Mouse (Mus musculus): ENCODE data around the gene Tmem236. TPM values are rescaled to one million over a fixed set of nuclear protein-coding genes. Genes with fewer than 3 reads are reported as not detected.
"Not testable (repeated sequence)": the region's sequence is repeated elsewhere in the genome, so short reads cannot be mapped to it uniquely, and the experiment has no call there.

The Tmem236 gene
- polyA plus RNA-seq, 1 experiment from 2014 or later: 0.21 TPM

- no peak for ATAC-seq (ENCODE audit: low FRiP score, low read depth)
- Histone ChIP-seq H3K4me1 (replicated peaks) (no peaks in the 10 kb centered on the region), H3K4me3 (no peak overlapping the region), H3K9me3 (no peaks in the 10 kb centered on the region), H3K27ac (replicated peaks) (no peak overlapping the region), H3K27me3 (no peaks in the 10 kb centered on the region), H3K9ac (no peak overlapping the region), H3K4me2 (no peak overlapping the region), H3K36me3 (no peaks in the 10 kb centered on the region)
- 79% methylated on average over 3 of the region's 3 CpGs for WGBS
Measured at GRCm38 (mm10) chr2:14159047-14159446, 15.3 kb upstream of the Tmem236 start.

- 60% methylated on average over 2 of the region's 2 CpGs for WGBS
- Histone ChIP-seq H3K9ac (no peak overlapping the region), H3K36me3 (no peaks in the 10 kb centered on the region), H3K27ac (replicated peaks) (no peak overlapping the region), H3K4me2 (no peak overlapping the region), H3K4me3 (no peak overlapping the region), H3K27me3 (no peaks in the 10 kb centered on the region), H3K4me1 (replicated peaks) (no peaks in the 10 kb centered on the region), H3K9me3 (no peaks in the 10 kb centered on the region)
- ATAC-seq (ENCODE audit: low FRiP score, low read depth): peak; percentile 71; the same call in 1 of the 2 replicates
Measured at GRCm38 (mm10) chr2:14159756-14160155, 14.6 kb upstream of the Tmem236 start.

- H3K4me1 ChIP-seq (replicated peaks): no peaks in the 10 kb centered on the region
Measured at GRCm38 (mm10) chr2:14164459-14165030, 9.8 kb upstream of the Tmem236 start.

GRCm38 (mm10) chr2:14165066-14165465 lies 9.3 kb upstream of the Tmem236 start:
- WGBS: 73% methylated on average over 2 of the region's 2 CpGs
- no peak overlapping the region for H3K4me2 ChIP-seq
- no peaks in the 10 kb centered on the region for H3K4me1 ChIP-seq (replicated peaks)
- no peak overlapping the region for H3K27ac ChIP-seq (replicated peaks)
- no peaks in the 10 kb centered on the region for H3K27me3 ChIP-seq
- H3K36me3 ChIP-seq: no peaks in the 10 kb centered on the region
- ATAC-seq (ENCODE audit: low FRiP score, low read depth): no peak
- H3K9ac ChIP-seq: no peak overlapping the region
- no peak overlapping the region for H3K4me3 ChIP-seq
- H3K9me3 ChIP-seq: no peaks in the 10 kb centered on the region

More at GRCm38 (mm10) chr2:14164459-14165030, 9.8 kb upstream of the Tmem236 start:
- Histone ChIP-seq H3K9ac (no peak overlapping the region), H3K27ac (replicated peaks) (no peak overlapping the region), H3K27me3 (no peaks in the 10 kb centered on the region), H3K9me3 (no peaks in the 10 kb centered on the region), H3K36me3 (no peaks in the 10 kb centered on the region), H3K4me2 (no peak overlapping the region), H3K4me3 (no peak overlapping the region)
- ATAC-seq (ENCODE audit: low FRiP score, low read depth): no peak
- 80% methylated on average over 5 of the region's 5 CpGs for WGBS

GRCm38 (mm10) chr2:14165618-14166344 lies 8.5 kb upstream of the Tmem236 start:
- no peaks in the 10 kb centered on the region for H3K9me3 ChIP-seq
- 82% methylated on average over 3 of the region's 3 CpGs for WGBS
- peak; percentile 27; the same call in 1 of the 2 replicates for ATAC-seq (ENCODE audit: low FRiP score, low read depth)
- H3K4me2 ChIP-seq: no peak overlapping the region
- no peak overlapping the region for H3K9ac ChIP-seq
- H3K27ac ChIP-seq (replicated peaks): no peak overlapping the region
- no peaks in the 10 kb centered on the region for H3K27me3 ChIP-seq
- H3K4me1 ChIP-seq (replicated peaks): no peaks in the 10 kb centered on the region
- no peaks in the 10 kb centered on the region for H3K36me3 ChIP-seq
- H3K4me3 ChIP-seq: no peak overlapping the region

- Histone ChIP-seq H3K9ac (no peak overlapping the region), H3K27ac (replicated peaks) (no peak overlapping the region), H3K27me3 (no peaks in the 10 kb centered on the region), H3K9me3 (no peaks in the 10 kb centered on the region), H3K36me3 (no peaks in the 10 kb centered on the region), H3K4me3 (no peak overlapping the region), H3K4me2 (no peak overlapping the region), H3K4me1 (replicated peaks) (no peaks in the 10 kb centered on the region)
- ATAC-seq (ENCODE audit: low FRiP score, low read depth): no peak
Measured at GRCm38 (mm10) chr2:14167721-14168120, 6.6 kb upstream of the Tmem236 start.

GRCm38 (mm10) chr2:14176460-14177193 lies 2.3 kb downstream of the Tmem236 start:
- H3K4me3 ChIP-seq: no peak overlapping the region

GRCm38 (mm10) chr2:14184375-14184774 lies 10.1 kb downstream of the Tmem236 start:
- ATAC-seq (ENCODE audit: low FRiP score, low read depth): no peak

More at GRCm38 (mm10) chr2:14176460-14177193, 2.3 kb downstream of the Tmem236 start:
- H3K36me3 ChIP-seq: no peaks in the 10 kb centered on the region
- H3K27ac ChIP-seq (replicated peaks): no peak overlapping the region
- 85% methylated on average over 2 of the region's 2 CpGs for WGBS
- no peaks in the 10 kb centered on the region for H3K4me1 ChIP-seq (replicated peaks)
- H3K9ac ChIP-seq: no peak overlapping the region
- no peak for ATAC-seq (ENCODE audit: low FRiP score, low read depth)
- no peak overlapping the region for H3K4me2 ChIP-seq
- no peaks in the 10 kb centered on the region for H3K9me3 ChIP-seq
- no peaks in the 10 kb centered on the region for H3K27me3 ChIP-seq

GRCm38 (mm10) chr2:14190684-14191083 lies 16.4 kb downstream of the Tmem236 start:
- Histone ChIP-seq H3K4me1 (replicated peaks) (no peaks in the 10 kb centered on the region), H3K9ac (no peak overlapping the region), H3K36me3 (no peaks in the 10 kb centered on the region), H3K27ac (replicated peaks) (no peak overlapping the region), H3K4me2 (no peak overlapping the region), H3K27me3 (no peaks in the 10 kb centered on the region), H3K9me3 (no peaks in the 10 kb centered on the region), H3K4me3 (no peak overlapping the region)
- no peak for ATAC-seq (ENCODE audit: low FRiP score, low read depth)
- WGBS: 92% methylated on average over 4 of the region's 4 CpGs

More at GRCm38 (mm10) chr2:14184375-14184774, 10.1 kb downstream of the Tmem236 start:
- no peaks in the 10 kb centered on the region for H3K27me3 ChIP-seq
- H3K4me1 ChIP-seq (replicated peaks): no peaks in the 10 kb centered on the region
- H3K4me3 ChIP-seq: no peak overlapping the region
- no peaks in the 10 kb centered on the region for H3K9me3 ChIP-seq
- H3K27ac ChIP-seq (replicated peaks): no peak overlapping the region
- H3K9ac ChIP-seq: no peak overlapping the region
- H3K4me2 ChIP-seq: no peak overlapping the region
- H3K36me3 ChIP-seq: no peaks in the 10 kb centered on the region

GRCm38 (mm10) chr2:14191601-14192000 lies 17.3 kb downstream of the Tmem236 start:
- WGBS: 90% methylated on average over 4 of the region's 4 CpGs
- Histone ChIP-seq H3K27ac (replicated peaks) (no peak overlapping the region), H3K27me3 (no peaks in the 10 kb centered on the region), H3K4me1 (replicated peaks) (no peaks in the 10 kb centered on the region), H3K9ac (no peak overlapping the region), H3K4me3 (no peak overlapping the region), H3K4me2 (no peak overlapping the region), H3K9me3 (no peaks in the 10 kb centered on the region), H3K36me3 (no peaks in the 10 kb centered on the region)
- ATAC-seq (ENCODE audit: low FRiP score, low read depth): no peak

GRCm38 (mm10) chr2:14192046-14192445 lies 17.7 kb downstream of the Tmem236 start:
- H3K4me2 ChIP-seq: no peak overlapping the region
- no peak overlapping the region for H3K4me3 ChIP-seq
- H3K9ac ChIP-seq: no peak overlapping the region
- no peaks in the 10 kb centered on the region for H3K36me3 ChIP-seq
- no peak overlapping the region for H3K27ac ChIP-seq (replicated peaks)
- H3K4me1 ChIP-seq (replicated peaks): no peaks in the 10 kb centered on the region
- no peaks in the 10 kb centered on the region for H3K9me3 ChIP-seq
- 86% methylated on average over 6 of the region's 6 CpGs for WGBS
- no peaks in the 10 kb centered on the region for H3K27me3 ChIP-seq
- ATAC-seq (ENCODE audit: low FRiP score, low read depth): no peak

GRCm38 (mm10) chr2:14198325-14198903 lies 24.1 kb downstream of the Tmem236 start:
- not testable (repeated sequence) for H3K9me3 ChIP-seq; H3K4me3 ChIP-seq; H3K4me2 ChIP-seq; H3K27me3 ChIP-seq; H3K27ac ChIP-seq (replicated peaks); H3K36me3 ChIP-seq; H3K4me1 ChIP-seq (replicated peaks); H3K9ac ChIP-seq; ATAC-seq (ENCODE audit: low FRiP score, low read depth)
- 71% methylated on average over 1 of the region's 2 CpGs for WGBS

All from hindbrain, embryonic 15.5 days (tissue).